Mouse (Mus musculus): Measurements from ENCODE around the gene Fcna. TPM values are rescaled to one million over a fixed set of nuclear protein-coding genes. Genes with fewer than 3 reads are reported as not detected.

Gene Fcna
- polyA plus RNA-seq, 1 experiment: 0.14 TPM

GRCm38 (mm10) chr2:25596765-25597510, 30.9 kb downstream of the Fcna start:
- H3K36me3 ChIP-seq (ENCODE audit: control insufficient read depth, insufficient read depth): peaks cover 89% of the 10 kb centered on the region
- no peaks in the 10 kb centered on the region for H3K27me3 ChIP-seq (ENCODE audit: control insufficient read depth, insufficient read depth, insufficient read length)
- H3K79me3 ChIP-seq (ENCODE audit: low read depth): no peaks in the 10 kb centered on the region
- no peak overlapping the region for H3ac ChIP-seq (ENCODE audit: control insufficient read depth, insufficient read length, low read depth)
- H3K79me2 ChIP-seq (ENCODE audit: control insufficient read depth, insufficient read depth): no peaks in the 10 kb centered on the region
- TF ChIP-seq MYOD1 (IDR thresholded peaks at IDR 0.05; ENCODE audit: control insufficient read depth, insufficient read length, low read depth) (no peak), FOSL1 (IDR thresholded peaks at IDR 0.05; ENCODE audit: insufficient read depth, low read length, poor library complexity, severe bottlenecking) (no peak), CEBPB (IDR thresholded peaks at IDR 0.05; ENCODE audit: low read depth) (no peak), USF1 (IDR thresholded peaks at IDR 0.05; ENCODE audit: low read depth) (no peak), MAX (IDR thresholded peaks at IDR 0.05) (no peak), MYOG (IDR thresholded peaks at IDR 0.05; ENCODE audit: control insufficient read depth, extremely low read depth, insufficient read length) (no peak), CTCF (IDR thresholded peaks at IDR 0.05; ENCODE audit: control insufficient read depth, insufficient read depth, insufficient read length) (no peak)
- H3K4me3 ChIP-seq (ENCODE audit: insufficient read depth, poor library complexity, severe bottlenecking): no peak overlapping the region

GRCm38 (mm10) chr2:25591863-25592262, 36.0 kb downstream of the Fcna start:
- no peaks in the 10 kb centered on the region for H3K79me3 ChIP-seq (ENCODE audit: low read depth)
- no peak overlapping the region for H3K4me3 ChIP-seq (ENCODE audit: insufficient read depth, poor library complexity, severe bottlenecking)
- no peaks in the 10 kb centered on the region for H3K79me2 ChIP-seq (ENCODE audit: control insufficient read depth, insufficient read depth)
- no peaks in the 10 kb centered on the region for H3K27me3 ChIP-seq (ENCODE audit: control insufficient read depth, insufficient read depth, insufficient read length)
- peaks cover 84% of the 10 kb centered on the region for H3K36me3 ChIP-seq (ENCODE audit: control insufficient read depth, insufficient read depth)
- no peak overlapping the region for H3ac ChIP-seq (ENCODE audit: control insufficient read depth, insufficient read length, low read depth)
- TF ChIP-seq CTCF (IDR thresholded peaks at IDR 0.05; ENCODE audit: control insufficient read depth, insufficient read depth, insufficient read length) (peak; percentile 14), FOSL1 (IDR thresholded peaks at IDR 0.05; ENCODE audit: insufficient read depth, low read length, poor library complexity, severe bottlenecking) (no peak)

GRCm38 (mm10) chr2:25588227-25588907, 39.5 kb downstream of the Fcna start:
- no peaks in the 10 kb centered on the region for H3K27me3 ChIP-seq (ENCODE audit: control insufficient read depth, insufficient read depth, insufficient read length)
- no peak overlapping the region for H3K4me3 ChIP-seq (ENCODE audit: insufficient read depth, poor library complexity, severe bottlenecking)
- H3K79me3 ChIP-seq (ENCODE audit: low read depth): no peaks in the 10 kb centered on the region
- no peak overlapping the region for H3ac ChIP-seq (ENCODE audit: control insufficient read depth, insufficient read length, low read depth)
- TF ChIP-seq MAX (IDR thresholded peaks at IDR 0.05) (no peak), FOSL1 (IDR thresholded peaks at IDR 0.05; ENCODE audit: insufficient read depth, low read length, poor library complexity, severe bottlenecking) (no peak), MYOG (IDR thresholded peaks at IDR 0.05; ENCODE audit: control insufficient read depth, extremely low read depth, insufficient read length) (no peak), USF1 (IDR thresholded peaks at IDR 0.05; ENCODE audit: low read depth) (no peak), CEBPB (IDR thresholded peaks at IDR 0.05; ENCODE audit: low read depth) (no peak), MYOD1 (IDR thresholded peaks at IDR 0.05; ENCODE audit: control insufficient read depth, insufficient read length, low read depth) (no peak), CTCF (IDR thresholded peaks at IDR 0.05; ENCODE audit: control insufficient read depth, insufficient read depth, insufficient read length) (no peak)
- peaks cover 83% of the 10 kb centered on the region for H3K36me3 ChIP-seq (ENCODE audit: control insufficient read depth, insufficient read depth)
- no peaks in the 10 kb centered on the region for H3K79me2 ChIP-seq (ENCODE audit: control insufficient read depth, insufficient read depth)

- Histone ChIP-seq H3K79me2 (ENCODE audit: control insufficient read depth, insufficient read depth) (no peaks in the 10 kb centered on the region), H3ac (ENCODE audit: control insufficient read depth, insufficient read length, low read depth) (no peak overlapping the region), H3K36me3 (ENCODE audit: control insufficient read depth, insufficient read depth) (peaks cover 80% of the 10 kb centered on the region), H3K27me3 (ENCODE audit: control insufficient read depth, insufficient read depth, insufficient read length) (no peaks in the 10 kb centered on the region), H3K4me3 (ENCODE audit: insufficient read depth, poor library complexity, severe bottlenecking) (no peak overlapping the region), H3K79me3 (ENCODE audit: low read depth) (no peaks in the 10 kb centered on the region)
- TF ChIP-seq CEBPB (IDR thresholded peaks at IDR 0.05; ENCODE audit: low read depth) (no peak), FOSL1 (IDR thresholded peaks at IDR 0.05; ENCODE audit: insufficient read depth, low read length, poor library complexity, severe bottlenecking) (no peak), MYOG (IDR thresholded peaks at IDR 0.05; ENCODE audit: control insufficient read depth, extremely low read depth, insufficient read length) (no peak), MYOD1 (IDR thresholded peaks at IDR 0.05; ENCODE audit: control insufficient read depth, insufficient read length, low read depth) (no peak), CTCF (IDR thresholded peaks at IDR 0.05; ENCODE audit: control insufficient read depth, insufficient read depth, insufficient read length) (no peak), USF1 (IDR thresholded peaks at IDR 0.05; ENCODE audit: low read depth) (no peak), MAX (IDR thresholded peaks at IDR 0.05) (no peak)
These were observed 40.5 kb downstream of the Fcna start for GRCm38 (mm10) chr2:25587290-25587689.

- Histone ChIP-seq H3K27me3 (ENCODE audit: control insufficient read depth, insufficient read depth, insufficient read length) (no peaks in the 10 kb centered on the region), H3K4me3 (ENCODE audit: insufficient read depth, poor library complexity, severe bottlenecking) (no peak overlapping the region), H3ac (ENCODE audit: control insufficient read depth, insufficient read length, low read depth) (no peak overlapping the region), H3K79me2 (ENCODE audit: control insufficient read depth, insufficient read depth) (no peaks in the 10 kb centered on the region), H3K79me3 (ENCODE audit: low read depth) (no peaks in the 10 kb centered on the region), H3K36me3 (ENCODE audit: control insufficient read depth, insufficient read depth) (peaks cover 66% of the 10 kb centered on the region)
- no peak for TF ChIP-seq CTCF (IDR thresholded peaks at IDR 0.05; ENCODE audit: control insufficient read depth, insufficient read depth, insufficient read length)
- no peak for TF ChIP-seq MYOG (IDR thresholded peaks at IDR 0.05; ENCODE audit: control insufficient read depth, extremely low read depth, insufficient read length)
- TF ChIP-seq MAX (IDR thresholded peaks at IDR 0.05): no peak
- no peak for TF ChIP-seq FOSL1 (IDR thresholded peaks at IDR 0.05; ENCODE audit: insufficient read depth, low read length, poor library complexity, severe bottlenecking)
- TF ChIP-seq USF1 (IDR thresholded peaks at IDR 0.05; ENCODE audit: low read depth): no peak
- no peak for TF ChIP-seq MYOD1 (IDR thresholded peaks at IDR 0.05; ENCODE audit: control insufficient read depth, insufficient read length, low read depth)
- no peak for TF ChIP-seq CEBPB (IDR thresholded peaks at IDR 0.05; ENCODE audit: low read depth)
These were observed 42.2 kb downstream of the Fcna start for GRCm38 (mm10) chr2:25585601-25586000.
